Mouse (Mus musculus): Measurements from ENCODE around the gene Stac.

- TF ChIP-seq EP300 (IDR thresholded peaks at IDR 0.05; ENCODE audit: insufficient read depth, low read depth, low read length) (no peak), CTCF (IDR thresholded peaks at IDR 0.05) (no peak), POLR2A (IDR thresholded peaks at IDR 0.05; ENCODE audit: insufficient read depth, low read depth, low read length) (no peak)
Observed at GRCm38 (mm10) chr9:111611341-111611740, 78.8 kb downstream of the Stac start.
